Comparison of ENCODE assay signal across 15 mouse cellular contexts in the genomic region with DNA sequence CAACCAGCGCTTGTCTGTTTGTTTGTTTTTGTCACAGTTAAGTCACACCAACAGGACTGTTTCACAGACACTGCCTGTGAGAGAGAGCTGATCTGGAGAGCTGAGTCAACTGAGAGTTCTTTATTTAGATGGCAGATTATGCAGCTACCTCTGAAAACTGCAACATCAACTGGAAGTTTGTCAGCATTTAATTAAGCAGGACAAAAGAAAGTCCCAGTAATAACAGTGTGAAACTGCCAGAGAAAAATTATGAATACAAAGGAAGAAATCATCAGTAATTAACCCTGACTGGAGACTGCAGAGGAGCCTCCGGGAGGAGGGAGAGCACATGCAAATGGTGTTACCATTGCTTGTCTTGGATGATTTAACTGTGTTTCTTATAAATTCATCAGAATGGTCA.
"Had no signal": no experiment of that assay in that cellular context is flagged by ENCODE, and none has a peak within 500 bp of the region (broad histone marks: within the 10 kb centered on the region; RNA-seq: fewer than 3 reads in every experiment).

No protein-coding gene starts in this region.

- H3K4me3 ChIP-seq: layer of hippocampus, adult 2 months; limb, embryonic 13.5 days; midbrain, embryonic 13.5 days; myocyte; neural tube, embryonic 15.5 days had no signal

- DNase-seq: kidney, adult 8-10 months; kidney, postnatal 4 days; left cerebral cortex, postnatal 4 days; lung, adult 18-20 months; right cerebral cortex, postnatal 4 days; spleen, adult 18-20 months; thymus, adult 2 months; thymus, postnatal 36 days had no signal

- H3K27ac ChIP-seq: kidney, postnatal 0 days; layer of hippocampus, adult 2 months; limb, embryonic 13.5 days; liver, embryonic 14.5 days; midbrain, embryonic 13.5 days; neural tube, embryonic 15.5 days had no signal

- H3K9me3 ChIP-seq: limb, embryonic 13.5 days; midbrain, embryonic 13.5 days; neural tube, embryonic 15.5 days had no signal

- H3K4me2 ChIP-seq: limb, embryonic 13.5 days; midbrain, embryonic 13.5 days; neural tube, embryonic 15.5 days had no signal

- H3K27me3 ChIP-seq: limb, embryonic 13.5 days; midbrain, embryonic 13.5 days; neural tube, embryonic 15.5 days had no signal

- H3K36me3 ChIP-seq: limb, embryonic 13.5 days; midbrain, embryonic 13.5 days; neural tube, embryonic 15.5 days had no signal

- H3K9ac ChIP-seq: limb, embryonic 13.5 days; liver, embryonic 14.5 days; midbrain, embryonic 13.5 days; neural tube, embryonic 15.5 days had no signal

- ATAC-seq: midbrain, embryonic 13.5 days had no signal

- H3K4me1 ChIP-seq: limb, embryonic 13.5 days; midbrain, embryonic 13.5 days; neural tube, embryonic 15.5 days had no signal
